Mouse (Mus musculus): ENCODE data around the gene Col4a1. TPM values are rescaled to one million over a fixed set of nuclear protein-coding genes. Genes with fewer than 3 reads are reported as not detected.

The Col4a1 gene
- 100 to 1,000 TPM; 115 to 123 TPM for total RNA-seq (2021)

DNA sequence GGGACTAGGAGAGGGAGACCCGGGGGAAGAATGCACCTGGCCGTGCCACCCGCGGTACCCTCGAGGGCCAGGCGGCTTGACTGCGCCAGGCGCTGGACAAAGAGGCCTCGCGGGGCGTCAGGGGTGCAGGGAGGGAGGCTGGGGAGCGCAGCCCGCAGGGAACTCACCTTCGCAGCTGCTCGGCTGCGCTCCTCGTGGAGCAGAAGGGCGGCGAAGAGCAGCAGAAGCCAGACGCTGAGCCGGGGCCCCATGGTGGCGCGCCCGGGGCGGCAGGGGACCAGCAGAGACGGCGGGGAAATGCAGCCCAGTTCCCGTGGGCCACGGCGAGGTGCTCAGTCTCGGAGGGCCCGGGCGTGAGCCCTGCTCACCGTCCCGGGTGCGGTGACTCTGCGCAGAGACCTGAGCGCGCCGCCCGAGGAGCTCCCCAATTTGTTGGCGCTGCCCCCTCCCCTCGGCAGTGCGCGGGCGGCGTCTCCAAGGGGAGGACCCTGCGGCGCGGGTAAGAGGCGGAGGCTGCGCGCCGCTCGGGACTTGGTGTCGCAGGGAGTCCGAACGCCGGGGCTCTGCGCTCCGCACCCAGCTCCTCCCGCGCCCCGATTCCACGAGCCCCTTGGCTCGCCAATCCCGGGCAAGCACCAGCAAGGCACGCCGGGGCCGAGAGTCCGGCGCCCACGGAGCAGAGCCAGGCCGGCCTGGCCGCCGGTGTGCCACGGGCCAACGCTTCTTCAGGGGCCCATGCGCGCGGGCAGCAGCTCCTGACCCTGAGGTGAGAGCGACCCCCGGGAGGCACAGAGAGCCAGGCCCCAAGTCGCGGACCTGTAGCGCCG lies at the start of gene Col4a1, which contains the start of gene Col4a2:
Gene Col4a1 (minus strand): TSS at position 478 of the 827 bp plus-strand sequence.
Gene Col4a2 (plus strand): TSS at position 457 of the 827 bp plus-strand sequence.
- peak; percentile 44 to 92 for DNase-seq (ENCODE audit: extremely low spot score in 1 of 2, low spot score in 2 of 2)
- intact Hi-C loops (cut with DNase I): loop anchor here (5.0 kb wide), 1 partner anchor 45 kb away; no protein-coding TSS in a partner anchor

DNA sequence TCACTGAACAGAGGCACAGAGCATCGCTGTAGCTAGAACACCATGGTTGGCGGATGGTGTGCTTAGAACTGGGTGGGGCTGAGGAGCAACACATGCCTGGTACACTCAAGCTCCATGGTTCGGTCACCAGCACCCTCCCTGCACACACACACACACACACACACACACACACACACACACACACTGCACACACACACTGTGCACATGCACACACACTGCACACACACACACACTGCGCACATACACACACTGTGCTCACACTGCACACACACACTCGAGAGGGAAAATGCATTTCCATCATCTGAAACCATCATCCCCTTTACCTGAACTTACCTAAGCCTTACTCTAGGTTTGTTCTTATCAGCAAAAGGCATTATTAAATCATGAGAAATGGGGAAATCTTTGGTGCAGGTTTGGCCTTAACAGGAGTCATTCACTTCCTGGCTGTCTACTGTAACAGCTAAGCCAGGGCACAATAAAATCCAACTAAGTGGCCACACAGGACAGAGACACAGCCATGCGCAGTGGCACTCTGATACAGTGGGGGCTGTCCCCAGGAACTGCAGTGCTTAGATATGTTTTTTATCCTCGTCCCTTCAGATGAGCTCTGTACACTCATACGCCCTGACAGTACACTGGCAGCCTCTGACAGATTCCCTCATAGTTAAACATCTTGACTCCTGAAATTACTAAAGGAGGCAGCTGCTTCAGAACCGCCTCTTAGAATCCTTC lies 49.1 kb upstream of the Col4a1 start:
- intact Hi-C loops (cut with DNase I): no loop called here
- no peak for DNase-seq (ENCODE audit: extremely low spot score in 1 of 2, low spot score in 2 of 2)

DNA sequence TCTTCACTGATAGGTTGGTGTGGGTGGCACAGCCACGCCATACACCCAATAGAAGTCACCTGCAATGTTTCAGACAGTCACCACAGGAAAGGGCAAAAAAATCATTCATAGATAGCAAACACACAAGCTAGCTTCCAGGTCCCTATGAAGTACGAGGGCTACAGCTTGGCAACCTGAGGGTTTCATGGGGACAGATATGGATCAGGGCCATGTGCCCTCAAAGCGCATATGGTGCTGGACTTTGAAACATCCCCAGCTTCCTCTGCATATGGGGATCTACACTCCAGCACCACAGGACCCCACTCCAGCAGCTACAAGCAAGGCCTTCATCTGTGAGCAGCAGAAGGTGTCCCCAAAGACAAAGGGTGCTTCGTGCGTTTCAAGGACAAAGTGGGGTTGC lies 47.2 kb upstream of the Col4a1 start:
- intact Hi-C loops (cut with DNase I): no loop called here
- DNase-seq (ENCODE audit: extremely low spot score in 1 of 2, low spot score in 2 of 2): no peak

DNA sequence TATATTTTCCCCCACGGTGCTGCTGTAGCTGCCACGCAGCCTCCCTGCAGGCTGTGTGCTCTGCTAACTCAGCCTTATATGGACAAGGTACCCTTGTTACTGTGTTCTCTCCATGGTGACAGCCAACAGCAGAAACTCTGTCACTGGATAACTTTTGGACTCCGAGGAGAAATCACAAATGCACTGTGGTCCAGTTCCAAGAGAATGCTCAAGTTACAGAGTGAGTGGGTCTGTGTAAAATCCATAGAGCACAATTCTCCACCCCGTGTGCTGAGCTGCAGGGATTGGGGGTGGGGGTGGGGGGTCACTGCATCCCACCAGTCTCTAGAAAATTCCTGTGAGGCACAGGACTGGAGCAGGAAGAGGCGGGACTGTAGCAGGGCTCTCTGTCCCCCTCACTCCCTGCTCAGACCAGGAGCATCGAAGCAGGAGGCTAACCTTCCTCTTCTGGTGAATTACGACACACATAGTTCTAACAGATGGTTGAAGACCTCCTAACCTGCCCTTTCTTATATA lies 45.4 kb upstream of the Col4a1 start:
- no peak for DNase-seq (ENCODE audit: extremely low spot score in 1 of 2, low spot score in 2 of 2)
- intact Hi-C loops (cut with DNase I): no loop called here

DNA sequence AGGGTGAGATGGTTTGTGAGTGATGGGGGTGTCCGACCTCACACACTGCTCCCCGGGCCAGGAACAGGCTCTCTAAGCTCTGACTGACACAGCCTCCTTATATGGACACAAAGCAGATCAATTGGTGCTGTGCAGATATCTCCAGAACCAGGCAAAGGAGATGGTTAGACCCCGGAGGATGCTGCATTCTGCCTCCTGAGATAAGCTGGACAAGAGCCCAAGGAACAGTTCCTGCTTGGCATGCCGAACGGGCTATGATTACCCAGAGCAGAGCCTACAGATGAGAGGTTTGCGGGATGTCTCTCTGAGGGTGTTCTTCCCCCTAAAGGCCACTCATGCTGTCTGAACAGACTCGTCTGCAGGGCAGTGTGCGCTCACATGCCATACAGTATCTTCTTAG lies 44.1 kb upstream of the Col4a1 start:
- intact Hi-C loops (cut with DNase I): no loop called here
- DNase-seq (ENCODE audit: extremely low spot score in 1 of 2, low spot score in 2 of 2): no peak

DNA sequence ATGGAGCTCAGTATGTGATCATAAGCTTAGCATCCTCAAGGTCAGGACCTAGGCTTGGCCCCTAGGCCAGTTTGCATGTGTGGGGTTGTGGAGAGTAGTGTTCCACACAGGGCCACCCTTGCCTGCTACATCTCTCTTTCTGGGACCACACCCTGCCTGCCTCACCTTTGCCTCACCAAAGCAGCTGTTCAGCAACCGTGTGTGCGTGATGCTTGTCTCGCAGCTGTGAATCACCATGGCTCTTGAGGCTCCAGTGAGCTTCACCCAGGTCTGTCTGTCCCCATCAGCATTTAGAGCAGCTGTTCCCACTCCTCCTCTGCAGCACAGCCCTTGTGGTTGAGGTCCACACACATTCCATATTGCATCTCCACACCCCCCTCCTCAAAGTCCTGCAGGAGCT lies 43.3 kb upstream of the Col4a1 start:
- intact Hi-C loops (cut with DNase I): no loop called here
- no peak for DNase-seq (ENCODE audit: extremely low spot score in 1 of 2, low spot score in 2 of 2)

DNA sequence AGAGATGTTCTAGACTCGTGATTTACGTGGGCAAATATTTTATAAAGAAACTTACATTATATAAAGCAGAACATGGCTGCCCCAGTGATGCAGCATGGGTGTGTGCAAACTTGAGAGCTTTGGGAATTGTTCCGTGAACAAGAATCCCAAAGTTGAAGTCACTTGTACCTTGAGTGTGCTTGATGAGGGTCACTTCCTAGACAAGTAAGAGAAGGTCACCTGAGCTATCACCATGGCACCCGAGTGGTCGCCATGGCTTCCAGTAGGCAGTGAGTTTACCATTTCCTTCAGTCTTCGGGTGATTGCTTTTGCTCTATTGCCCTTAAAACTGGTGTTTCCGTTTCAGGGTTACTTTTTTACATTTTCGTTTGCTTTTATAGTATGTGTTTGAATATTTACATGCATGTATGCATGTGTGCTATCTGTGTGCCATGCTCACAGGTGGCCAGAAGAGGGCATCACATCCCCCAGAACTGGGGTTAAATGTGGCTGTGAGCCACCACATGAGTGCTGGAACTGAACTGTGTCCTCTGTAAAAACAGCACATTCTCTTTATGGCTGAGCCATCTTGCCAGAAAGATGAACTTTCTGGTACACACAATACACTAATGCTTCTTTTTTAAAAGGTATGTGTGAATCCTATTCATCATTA lies 42.3 kb upstream of the Col4a1 start:
- no peak for DNase-seq (ENCODE audit: extremely low spot score in 1 of 2, low spot score in 2 of 2)
- intact Hi-C loops (cut with DNase I): no loop called here

DNA sequence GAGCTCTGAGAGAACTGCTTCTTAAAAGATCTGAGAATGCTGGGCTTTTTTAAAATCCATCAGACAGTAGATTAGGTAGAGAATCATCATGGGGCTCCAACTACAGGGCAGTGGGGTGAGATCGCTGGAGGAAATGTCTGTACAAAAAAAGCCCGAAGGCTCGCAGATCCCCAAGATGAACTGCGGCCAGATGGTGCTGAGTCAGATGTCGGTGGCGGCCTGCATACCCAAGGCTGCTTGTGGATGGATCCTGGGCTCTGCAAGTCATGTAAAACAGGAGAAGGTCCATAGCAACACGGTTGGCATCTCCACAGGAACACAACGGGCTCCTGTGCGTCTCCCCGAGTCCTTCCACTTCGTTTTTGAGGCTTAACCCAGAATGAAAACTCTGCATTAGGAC lies 39.9 kb upstream of the Col4a1 start:
- DNase-seq (ENCODE audit: extremely low spot score in 1 of 2, low spot score in 2 of 2): no peak
- intact Hi-C loops (cut with DNase I): no loop called here

DNA sequence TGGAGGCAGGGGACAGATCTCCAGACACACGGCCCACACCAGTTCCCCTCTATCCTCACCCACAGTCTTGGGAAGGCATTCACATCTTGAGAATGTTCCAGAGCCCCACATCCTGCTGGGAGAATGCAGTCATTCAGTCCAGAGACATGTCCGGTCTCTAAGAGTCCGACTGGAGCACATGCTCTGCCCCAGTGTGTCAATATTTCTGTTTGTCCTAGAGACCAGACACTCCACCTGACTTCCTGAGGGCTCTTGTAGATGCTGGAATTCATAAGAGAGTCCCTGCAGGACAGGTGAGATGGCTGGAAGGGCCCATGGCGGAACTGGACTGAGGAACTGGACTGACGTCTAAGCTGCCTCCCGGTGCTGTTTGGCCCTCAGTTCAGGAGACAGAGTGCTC lies 38.7 kb upstream of the Col4a1 start:
- intact Hi-C loops (cut with DNase I): no loop called here
- no peak for DNase-seq (ENCODE audit: extremely low spot score in 1 of 2, low spot score in 2 of 2)

DNA sequence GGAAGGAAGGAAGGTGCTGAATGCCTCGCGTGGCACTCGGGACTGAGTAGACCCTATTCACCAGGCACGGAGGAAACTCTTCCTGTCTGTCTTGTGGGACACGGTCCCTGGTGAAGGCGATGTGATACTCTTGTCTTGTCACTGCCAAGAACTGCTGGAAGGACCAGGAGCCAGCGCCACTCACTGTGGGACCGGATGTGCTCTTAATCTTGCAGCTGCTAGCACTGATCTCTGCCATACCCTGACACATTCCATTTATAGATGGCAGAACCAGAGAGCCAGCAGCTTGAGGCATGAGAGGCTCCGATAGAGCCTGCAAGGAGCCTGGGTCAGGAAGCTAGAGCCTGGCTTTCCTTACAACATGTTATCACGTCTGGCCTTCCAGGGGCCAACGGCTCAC lies 36.0 kb upstream of the Col4a1 start:
- intact Hi-C loops (cut with DNase I): no loop called here
- no peak for DNase-seq (ENCODE audit: extremely low spot score in 1 of 2, low spot score in 2 of 2)

DNA sequence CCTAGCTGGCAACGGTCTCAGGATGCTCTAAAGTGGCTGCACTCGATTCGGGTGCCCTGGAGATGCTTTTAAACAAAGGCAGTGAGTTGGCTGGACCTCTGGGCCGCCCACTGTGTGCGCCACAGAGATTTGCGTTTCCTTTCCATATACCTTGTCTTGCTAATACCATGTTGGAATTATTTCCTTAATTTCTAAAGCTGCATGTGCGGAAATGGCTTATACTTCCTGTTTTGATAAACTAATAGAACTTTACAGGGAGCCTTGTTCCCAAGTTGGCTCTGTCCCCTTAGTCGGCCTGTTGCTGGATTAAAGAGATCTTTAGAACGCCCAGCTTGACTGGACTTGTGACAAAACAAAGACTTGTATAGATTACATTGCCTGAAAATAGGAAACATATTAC lies 35.1 kb upstream of the Col4a1 start:
- intact Hi-C loops (cut with DNase I): no loop called here
- no peak for DNase-seq (ENCODE audit: extremely low spot score in 1 of 2, low spot score in 2 of 2)

DNA sequence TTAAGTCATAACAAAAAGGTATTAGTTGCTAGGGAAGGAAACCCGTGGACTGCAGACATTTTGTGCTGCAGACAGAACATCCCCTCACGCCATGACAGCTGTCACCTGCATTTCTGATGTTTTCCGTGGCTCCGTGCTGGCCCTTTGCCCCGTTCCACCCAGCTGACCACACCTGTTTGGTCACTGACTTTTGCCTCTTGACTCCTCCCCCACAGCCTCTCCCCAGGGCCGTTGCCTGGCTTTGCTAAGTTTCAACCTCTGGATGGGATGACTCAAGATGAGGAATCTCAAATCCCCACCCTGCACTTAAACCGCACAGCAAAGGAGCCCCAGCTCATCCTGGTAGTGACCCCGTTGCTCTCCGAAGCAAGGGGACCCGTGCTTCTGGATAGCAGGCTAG lies 33.6 kb upstream of the Col4a1 start:
- intact Hi-C loops (cut with DNase I): no loop called here

DNA sequence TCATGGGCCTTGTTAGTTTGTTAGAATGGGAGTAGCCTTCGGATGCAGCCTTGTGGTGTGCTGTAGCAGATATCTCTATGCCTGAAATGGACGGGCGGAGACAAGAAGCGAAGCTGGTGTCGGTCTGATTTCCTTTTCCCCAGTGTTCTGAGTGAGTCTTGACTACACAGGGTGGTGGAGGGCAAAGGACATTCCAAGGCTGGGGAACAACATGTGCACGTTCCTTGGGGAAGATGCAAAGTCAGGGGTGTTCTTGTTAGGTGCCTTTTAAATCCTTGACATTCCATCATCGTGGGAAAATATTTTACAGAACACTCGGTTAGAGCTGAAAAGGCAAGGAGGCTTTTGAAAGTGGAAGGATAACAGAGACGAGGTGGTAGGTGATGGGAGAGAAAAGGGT lies 31.8 kb upstream of the Col4a1 start:
- DNase-seq (ENCODE audit: extremely low spot score in 1 of 2, low spot score in 2 of 2): no peak
- intact Hi-C loops (cut with DNase I): no loop called here

More for the DNA sequence above, 33.6 kb upstream of the Col4a1 start:
- no peak for DNase-seq (ENCODE audit: extremely low spot score in 1 of 2, low spot score in 2 of 2)

DNA sequence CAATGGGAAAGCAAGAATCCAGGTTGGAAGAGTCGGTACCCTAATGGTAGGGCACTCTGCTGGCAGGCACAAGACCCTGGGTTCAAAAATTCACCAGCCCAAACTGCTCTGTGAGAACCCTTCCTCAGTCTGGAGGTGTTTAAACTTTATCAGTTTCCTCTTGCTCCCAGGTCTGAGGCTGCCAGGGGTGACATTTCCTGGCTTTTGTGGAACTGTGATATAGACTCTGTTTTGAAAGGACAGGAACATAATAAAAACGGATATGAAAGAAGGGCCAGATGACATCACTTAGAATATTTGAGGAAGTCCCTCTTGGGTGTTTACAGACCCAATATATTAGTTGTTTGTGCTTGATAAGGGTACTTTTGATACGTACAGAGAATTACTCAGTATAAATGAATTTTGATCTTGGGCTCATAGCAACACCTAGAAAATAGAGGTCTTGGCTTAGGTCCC lies 28.5 kb upstream of the Col4a1 start:
- intact Hi-C loops (cut with DNase I): no loop called here

DNA sequence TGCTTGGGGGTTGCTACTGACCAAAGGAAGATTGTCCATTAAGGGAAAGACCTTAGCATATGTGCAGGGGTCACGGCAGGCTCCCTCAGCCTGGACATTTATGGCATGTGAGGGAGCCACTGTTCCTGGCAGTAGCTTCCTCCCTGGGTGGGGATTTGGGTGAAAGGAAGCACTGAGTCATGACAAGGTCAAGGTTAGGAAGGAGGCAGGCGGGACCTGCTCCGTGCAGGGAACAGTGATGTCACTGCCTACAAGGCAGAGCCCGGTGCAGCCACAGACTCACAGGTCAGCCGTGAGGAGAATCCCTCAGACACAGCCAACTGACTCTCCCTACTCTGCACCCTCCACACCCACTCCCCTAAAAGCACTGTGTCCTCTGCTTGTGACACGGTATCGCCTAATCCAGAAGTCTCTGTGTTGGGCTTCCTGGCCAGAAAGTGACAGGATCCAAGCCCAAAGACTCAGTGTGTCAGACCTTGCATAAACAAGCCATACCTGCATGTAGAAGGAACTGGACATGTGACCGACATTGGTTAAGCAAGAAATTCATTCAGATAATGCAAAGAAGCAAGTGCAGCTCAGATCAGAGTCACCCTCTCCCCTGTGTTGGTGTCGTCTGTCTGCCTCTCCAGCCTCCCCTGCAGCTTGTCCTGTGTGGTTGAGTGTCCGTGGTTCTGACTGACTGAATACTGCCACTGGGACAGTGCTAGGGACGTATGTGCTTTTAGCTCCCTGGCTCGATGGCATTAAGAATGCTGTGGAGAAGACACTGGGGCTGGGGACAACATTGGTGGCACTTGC lies 27.9 kb upstream of the Col4a1 start:
- no peak for DNase-seq (ENCODE audit: extremely low spot score in 1 of 2, low spot score in 2 of 2)
- intact Hi-C loops (cut with DNase I): no loop called here

More for the DNA sequence above, 28.5 kb upstream of the Col4a1 start:
- no peak for DNase-seq (ENCODE audit: extremely low spot score in 1 of 2, low spot score in 2 of 2)

DNA sequence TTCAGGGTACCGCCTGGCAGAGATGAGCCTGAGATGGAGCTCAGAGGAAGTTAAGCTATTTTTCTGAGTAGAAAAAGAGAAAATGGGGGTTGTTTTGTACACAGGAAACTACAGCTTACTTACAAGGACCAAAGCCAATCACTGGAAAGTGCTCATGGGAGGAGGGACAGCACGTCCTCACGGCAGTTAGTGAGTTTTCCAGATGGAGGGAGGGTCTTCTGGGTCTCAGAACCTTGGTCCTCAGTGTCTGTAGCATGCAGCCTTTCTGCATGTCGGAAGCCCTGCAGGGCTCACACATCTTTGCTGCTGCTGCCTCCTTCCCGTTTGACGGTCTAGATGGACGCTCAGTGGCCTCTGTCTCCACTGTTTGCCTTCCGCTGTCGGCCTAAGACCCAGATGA lies 25.9 kb upstream of the Col4a1 start:
- no peak for DNase-seq (ENCODE audit: extremely low spot score in 1 of 2, low spot score in 2 of 2)
- intact Hi-C loops (cut with DNase I): no loop called here

DNA sequence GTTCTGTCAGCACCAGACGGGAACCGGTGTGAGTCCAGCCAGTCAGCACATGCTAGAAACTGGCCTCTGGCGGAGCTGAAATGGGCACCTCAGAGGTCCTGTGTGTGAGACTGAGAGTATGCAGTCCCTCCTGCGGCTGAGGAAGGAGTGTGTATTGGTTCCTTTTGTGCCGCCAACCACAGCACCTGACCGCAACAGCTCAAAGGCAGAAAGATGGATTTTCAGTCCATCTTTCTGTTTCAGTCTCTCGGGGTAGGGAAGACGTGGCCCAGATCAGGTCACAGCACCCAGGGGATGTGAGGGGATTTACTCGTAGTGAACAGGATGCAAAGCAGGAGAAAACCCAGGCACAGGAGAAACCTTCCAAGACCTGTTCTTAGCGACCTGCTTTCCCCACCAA lies 25.0 kb upstream of the Col4a1 start:
- intact Hi-C loops (cut with DNase I): no loop called here
- no peak for DNase-seq (ENCODE audit: extremely low spot score in 1 of 2, low spot score in 2 of 2)

DNA sequence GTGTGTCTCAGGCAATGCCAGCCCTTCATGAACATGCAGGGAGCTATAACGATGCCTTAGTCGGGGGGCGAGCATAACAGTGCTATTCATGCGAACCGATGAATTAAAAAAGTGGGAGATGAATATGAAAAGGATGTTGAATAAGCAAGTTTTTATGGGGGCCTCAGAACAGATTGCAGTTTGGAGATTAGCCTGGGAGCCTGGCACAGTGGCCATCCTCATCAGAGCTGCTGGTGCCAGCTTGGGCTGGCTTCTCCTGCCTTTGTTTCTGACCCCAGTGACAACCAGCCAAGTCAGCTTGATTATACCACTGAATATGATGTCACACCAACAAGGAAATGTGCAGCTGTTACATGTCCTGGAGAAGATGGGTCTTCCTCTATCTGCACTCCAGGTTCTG lies 23.7 kb upstream of the Col4a1 start:
- intact Hi-C loops (cut with DNase I): no loop called here
- DNase-seq (ENCODE audit: extremely low spot score in 1 of 2, low spot score in 2 of 2): no peak

DNA sequence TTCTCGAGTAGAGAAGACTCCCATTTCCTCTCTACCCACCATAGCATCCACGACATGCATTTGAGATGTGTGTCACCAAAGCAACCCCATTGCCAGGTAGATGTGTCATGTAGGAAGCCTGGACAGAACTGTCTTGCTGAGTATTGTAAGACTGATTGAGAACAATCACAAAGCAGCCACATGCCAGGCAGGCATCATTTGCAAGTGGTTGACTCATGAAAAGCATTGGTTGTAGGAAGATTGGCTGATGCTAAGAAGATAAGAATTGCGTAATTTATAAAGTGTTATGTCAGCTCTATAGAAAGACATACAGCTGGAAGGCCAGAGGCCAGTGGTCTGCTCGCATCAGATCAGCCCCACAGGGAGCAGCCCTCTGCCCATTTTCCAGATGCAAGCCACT lies 22.6 kb upstream of the Col4a1 start:
- intact Hi-C loops (cut with DNase I): no loop called here
- no peak for DNase-seq (ENCODE audit: extremely low spot score in 1 of 2, low spot score in 2 of 2)

Data from left cerebral cortex, postnatal 10 days (tissue).